Mouse (Mus musculus) urinary bladder, postnatal 36 days (tissue): ENCODE results near the gene Mndal.
"Not testable (repeated sequence)": the region's sequence is repeated elsewhere in the genome, so short reads cannot be mapped to it uniquely, and the experiment has no call there.

Experiments
- DNase-seq, 2 experiments: peaks; one replicate each; pipeline ENCODE4 v3.0.0; 2022; ENCODE audit warnings: low spot score in 2 of 2, mixed read lengths in 1 of 2

Gene Mndal

GRCm38 (mm10) chr1:173889741-173890140, 52.5 kb downstream of the Mndal start:
- not testable (repeated sequence) for DNase-seq

DNA sequence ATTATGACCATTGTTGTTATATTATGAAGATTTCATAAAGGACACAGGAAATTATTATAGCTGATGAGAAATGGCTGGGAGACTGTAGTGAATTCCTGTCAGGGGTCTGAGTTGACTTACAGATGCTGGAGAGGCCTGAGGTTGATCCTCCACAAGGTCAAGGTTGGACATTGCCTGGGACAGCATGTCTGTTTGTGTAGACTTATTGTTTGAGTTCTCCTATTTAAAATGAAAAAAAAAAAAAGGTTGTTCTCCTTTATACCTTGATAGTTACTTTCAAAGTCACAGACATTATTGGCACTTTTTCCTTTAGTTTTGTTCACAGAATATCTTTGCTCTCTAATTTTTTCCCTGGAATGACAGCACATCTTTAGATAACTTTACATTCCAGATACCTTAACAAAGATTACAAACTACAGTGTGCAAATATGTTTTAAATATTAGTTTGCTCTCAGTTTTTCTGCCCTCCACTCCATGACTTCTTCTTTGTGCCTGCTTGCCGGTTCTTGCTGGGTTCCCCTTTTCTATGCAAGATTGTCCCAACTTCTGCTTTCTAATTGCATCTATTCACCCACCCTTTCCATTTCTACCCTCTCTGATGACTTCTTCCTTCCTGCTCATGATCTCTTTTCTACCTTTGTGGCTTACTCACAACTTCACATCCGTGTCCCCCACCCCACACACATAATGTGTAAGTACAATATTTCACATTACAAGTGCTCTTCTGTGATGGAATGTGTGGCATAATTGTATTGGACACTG, 55.1 kb downstream of the Mndal start:
- not testable (repeated sequence) for DNase-seq

- not testable (repeated sequence) for DNase-seq
Measured at GRCm38 (mm10) chr1:173880004-173880666, 62.2 kb downstream of the Mndal start.

GRCm38 (mm10) chr1:173879225-173879987, 62.9 kb downstream of the Mndal start:
- DNase-seq = not testable (repeated sequence)

DNA sequence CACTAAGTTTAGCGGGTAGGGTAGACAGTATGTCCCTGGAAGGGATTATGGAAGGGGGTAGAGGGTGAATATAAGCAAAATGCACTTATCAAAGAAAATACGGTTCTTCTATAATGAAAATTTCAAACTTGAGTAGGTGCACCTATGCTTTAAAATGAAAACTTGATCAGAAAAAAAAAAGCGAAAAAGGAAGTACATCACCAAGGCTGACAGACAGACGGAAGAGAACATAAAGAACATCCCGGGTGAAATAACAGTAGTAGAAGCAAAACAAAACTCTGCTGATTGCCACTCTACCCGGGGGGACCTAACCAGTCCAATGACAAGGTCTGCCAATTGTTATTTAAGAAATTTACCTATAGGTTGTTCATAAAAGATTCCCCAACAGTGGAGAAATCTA, 64.0 kb downstream of the Mndal start:
- not testable (repeated sequence) for DNase-seq

DNA sequence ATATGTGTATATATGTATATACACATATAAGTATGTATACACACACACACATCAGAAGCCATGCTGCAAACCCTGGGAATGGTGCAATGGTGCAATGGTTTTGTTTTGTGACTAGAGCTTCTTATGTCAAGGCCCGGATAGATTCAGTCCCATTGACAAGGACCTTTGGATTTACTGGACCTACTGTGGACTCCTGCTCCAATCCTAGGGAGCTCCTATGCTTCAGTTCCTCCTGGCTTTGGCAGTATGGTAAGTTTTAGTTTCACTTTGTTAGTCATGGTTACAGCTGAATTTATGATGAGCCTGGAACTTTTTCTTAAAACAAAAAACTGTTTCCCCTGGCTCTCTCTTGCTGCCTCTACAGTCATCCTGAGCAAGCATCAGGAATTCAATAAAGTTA, 65.2 kb downstream of the Mndal start:
- not testable (repeated sequence) for DNase-seq

GRCm38 (mm10) chr1:173868586-173868985, 73.7 kb downstream of the Mndal start:
- DNase-seq = not testable (repeated sequence)

- DNase-seq = no peak
Measured at GRCm38 (mm10) chr1:173866504-173866903, 75.8 kb downstream of the Mndal start.

- not testable (repeated sequence) for DNase-seq
Measured at GRCm38 (mm10) chr1:173853711-173854110, 88.6 kb downstream of the Mndal start.

- not testable (repeated sequence) for DNase-seq
Measured at GRCm38 (mm10) chr1:173852853-173853252, 89.4 kb downstream of the Mndal start.

DNA sequence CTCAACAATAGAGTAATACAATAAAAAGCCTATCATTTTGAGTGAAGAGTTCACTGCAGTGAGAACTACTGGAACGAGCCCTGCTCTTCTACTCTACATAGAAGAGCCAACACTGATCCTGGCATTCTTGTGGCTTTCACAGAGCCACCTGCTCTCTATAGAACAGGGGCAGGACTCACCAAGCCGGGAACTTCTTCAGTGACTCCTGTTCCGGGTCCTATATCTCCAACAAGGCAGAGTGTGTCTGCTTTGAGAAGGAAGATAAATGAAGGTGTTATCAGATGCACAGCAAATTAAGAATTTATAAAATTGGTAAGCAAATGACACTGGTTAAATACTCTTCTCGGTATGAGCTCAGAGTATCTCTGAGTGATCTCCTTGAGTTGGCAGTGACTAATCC, 96.1 kb downstream of the Mndal start:
- DNase-seq = not testable (repeated sequence)

GRCm38 (mm10) chr1:173844754-173845153, 97.5 kb downstream of the Mndal start:
- no peak for DNase-seq

DNA sequence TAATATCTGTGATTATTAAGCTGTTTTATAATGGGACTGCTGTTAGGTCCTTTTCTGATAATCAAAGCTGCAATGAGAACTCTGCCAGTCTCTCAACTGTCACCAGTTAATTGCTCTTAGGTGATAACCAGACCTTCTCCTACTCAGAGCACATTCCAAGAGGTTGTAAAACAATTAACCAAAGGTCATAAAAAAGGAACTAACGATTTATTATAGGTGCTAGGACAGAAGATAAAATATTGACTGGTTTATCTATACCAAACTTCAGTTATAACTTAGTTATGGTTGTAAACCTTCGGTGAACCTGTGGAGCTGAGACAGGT, 120.8 kb downstream of the Mndal start:
- not testable (repeated sequence) for DNase-seq

GRCm38 (mm10) chr1:173820794-173821480, 121.4 kb downstream of the Mndal start:
- not testable (repeated sequence) for DNase-seq

DNA sequence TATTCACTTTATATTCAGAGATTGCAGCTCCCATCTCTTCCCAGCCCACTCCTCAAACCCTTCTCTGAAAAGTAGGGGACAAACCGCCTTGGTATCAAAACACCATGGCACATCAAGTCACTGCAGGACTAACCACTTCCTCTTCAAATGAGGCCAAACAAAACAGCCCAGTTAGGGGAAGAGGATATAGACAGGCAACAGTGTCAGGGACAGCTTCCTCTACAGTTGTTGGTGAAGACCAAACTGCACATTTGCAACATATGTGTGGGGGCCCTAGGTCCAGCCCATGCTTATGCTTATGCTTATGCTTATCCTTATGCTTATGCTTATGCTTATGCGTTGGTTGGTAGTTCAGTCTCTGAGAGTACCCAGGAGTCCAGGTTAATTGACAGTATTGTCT, 133.0 kb downstream of the Mndal start:
- not testable (repeated sequence) for DNase-seq

DNA sequence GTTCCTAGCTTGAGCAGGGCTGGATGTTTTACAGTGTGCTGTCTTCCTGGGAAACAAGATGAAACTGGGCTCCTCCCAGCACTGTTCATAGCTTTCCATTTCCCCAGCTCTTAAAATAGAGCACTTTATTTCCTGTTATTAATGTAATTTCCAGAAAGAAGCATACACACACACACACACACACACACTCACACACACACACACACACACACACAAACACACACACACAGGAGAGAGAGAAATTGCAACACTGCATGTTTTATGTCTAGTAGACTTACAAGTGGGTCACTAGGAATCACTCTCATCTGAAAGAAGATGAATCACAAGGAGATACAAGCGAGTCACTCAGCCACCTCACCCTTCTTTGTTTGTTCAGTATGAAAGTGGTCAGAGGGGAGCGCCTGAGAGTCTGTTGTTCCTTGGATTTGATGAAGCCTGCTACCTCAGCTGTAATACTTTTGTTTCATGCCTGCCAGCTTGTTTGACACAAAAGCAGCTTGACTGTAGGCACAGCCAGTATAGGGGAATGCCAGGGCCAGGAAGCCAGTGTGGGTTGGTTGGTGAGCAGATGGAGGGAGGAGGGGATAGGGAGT, 139.5 kb downstream of the Mndal start:
- DNase-seq = not testable (repeated sequence)

- not testable (repeated sequence) for DNase-seq
Measured at GRCm38 (mm10) chr1:173802207-173802606, 140.1 kb downstream of the Mndal start.

DNA sequence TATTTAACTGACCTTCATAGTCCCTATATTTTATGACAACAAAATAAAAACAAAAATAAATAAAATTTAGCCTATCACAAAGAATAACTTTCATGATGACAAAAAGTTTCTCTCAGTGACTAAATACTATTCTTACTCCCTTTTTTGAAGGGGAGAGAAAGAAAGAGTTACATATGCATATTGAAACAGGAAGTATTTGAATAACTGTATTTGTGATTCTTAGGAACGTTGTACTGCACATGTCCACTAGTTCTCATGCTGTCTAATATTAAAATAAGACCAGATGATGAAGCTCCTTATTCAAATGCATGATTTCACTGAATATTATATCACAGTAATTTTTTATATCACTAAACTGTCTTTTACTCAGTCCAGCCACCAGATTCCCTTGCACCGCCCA, 140.5 kb downstream of the Mndal start:
- DNase-seq = not testable (repeated sequence)
